Mouse (Mus musculus): ENCODE measurements at regions not wholly inside any gene's neighbourhood (a gene's known extent, or its start where the extent isn't known, plus 50 kb on each side); places are given as distances from the start of the nearest gene placed in this dataset.

GRCm38 (mm10) chr13:53677187-53677586 is 204.3 kb upstream of the Msx2 start:
- no peak for TF ChIP-seq CTCF (IDR thresholded peaks at IDR 0.05; ENCODE audit: control insufficient read depth, insufficient read depth, insufficient replicate concordance, low read depth, low read length)
- no peak for TF ChIP-seq POLR2A (IDR thresholded peaks at IDR 0.05; ENCODE audit: control insufficient read depth, low read depth, low read length)
